In genomic region chr7:144796986-144797735, GRCm38 (mm10) we compare ENCODE assay signal across 18 mouse cellular contexts. TPM values are rescaled to one million over a fixed set of nuclear protein-coding genes. Genes with fewer than 3 reads are reported as not detected.
A peak's percentile ranks its signal among the peaks of the same experiment; 100 is the strongest.
DNase-seq lines count a peak whose midpoint lies in the region; ATAC-seq and TF ChIP-seq lines count a peak whose summit lies in the region.
"Had no signal": no experiment of that assay in that cellular context is flagged by ENCODE, and none has a peak within 500 bp of the region (broad histone marks: within the 10 kb centered on the region; RNA-seq: fewer than 3 reads in every experiment).

No protein-coding gene starts in this region.

- DNase-seq in heart, embryonic 10.5 days (ENCODE audit: low spot score), result no peak
- peak; percentile 63 for DNase-seq in cerebellum, adult 11-12 months
- peak; percentile 25 for DNase-seq in embryonic facial prominence, embryonic 10.5 days (ENCODE audit: low spot score)
- DNase-seq in hindbrain, postnatal 0 days (ENCODE audit: low spot score), result peak; percentile 41
- DNase-seq in heart, postnatal 14 days, result no peak
- no peak for DNase-seq in heart, postnatal 36 days
- DNase-seq: adrenal gland, postnatal 14 days; B cell, adult 2 months; gastrocnemius, postnatal 25 days; kidney, adult 18-20 months; lung, postnatal 10 days had no signal

- H3K27me3 ChIP-seq in heart, embryonic 10.5 days (ENCODE audit: insufficient read depth, poor library complexity, severe bottlenecking), result peaks cover 60% of the 10 kb centered on the region
- H3K27me3 ChIP-seq in heart, embryonic 11.5 days (ENCODE audit: control insufficient read depth, insufficient read depth, low read length), result peaks cover 42% of the 10 kb centered on the region
- peaks cover 75% of the 10 kb centered on the region for H3K27me3 ChIP-seq in embryonic facial prominence, embryonic 10.5 days (replicated peaks; ENCODE audit: low read depth, poor library complexity, severe bottlenecking)
- no peaks in the 10 kb centered on the region for H3K27me3 ChIP-seq in hindbrain, postnatal 0 days (ENCODE audit: insufficient read depth, low read length)

- H3K4me3 ChIP-seq in heart, embryonic 10.5 days, result no peak overlapping the region
- no peak overlapping the region for H3K4me3 ChIP-seq in heart, embryonic 11.5 days (ENCODE audit: low read depth, low read length)
- no peak overlapping the region for H3K4me3 ChIP-seq in embryonic facial prominence, embryonic 10.5 days
- H3K4me3 ChIP-seq in hindbrain, postnatal 0 days (ENCODE audit: low read length), result no peak overlapping the region
- H3K4me3 ChIP-seq: liver, embryonic 12.5 days; midbrain, embryonic 12.5 days; neural tube, embryonic 13.5 days had no signal

- peak overlapping the region; percentile 37; the same call in 1 of the 2 replicates for H3K27ac ChIP-seq in heart, embryonic 10.5 days
- H3K27ac ChIP-seq in heart, embryonic 11.5 days (ENCODE audit: low read depth, low read length), result no peak overlapping the region
- H3K27ac ChIP-seq in embryonic facial prominence, embryonic 10.5 days (replicated peaks), result no peak overlapping the region
- no peak overlapping the region for H3K27ac ChIP-seq in hindbrain, postnatal 0 days
- H3K27ac ChIP-seq: liver, embryonic 12.5 days; midbrain, embryonic 12.5 days; neural tube, embryonic 13.5 days had no signal

- no peak overlapping the region for H3K9ac ChIP-seq in heart, embryonic 11.5 days (ENCODE audit: low read depth, low read length)
- H3K9ac ChIP-seq in hindbrain, postnatal 0 days (replicated peaks; ENCODE audit: low read length), result no peak overlapping the region
- H3K9ac ChIP-seq: liver, embryonic 12.5 days; midbrain, embryonic 12.5 days; neural tube, embryonic 13.5 days had no signal

- H3K9me3 ChIP-seq in heart, embryonic 10.5 days, result no peaks in the 10 kb centered on the region
- H3K9me3 ChIP-seq in heart, embryonic 11.5 days (replicated peaks; ENCODE audit: control insufficient read depth, low read length), result 0 out of 2 replicates have a peak, but pooled peaks cover 2% of the 10 kb centered on the region
- H3K9me3 ChIP-seq in embryonic facial prominence, embryonic 10.5 days, result no peaks in the 10 kb centered on the region
- no peaks in the 10 kb centered on the region for H3K9me3 ChIP-seq in hindbrain, postnatal 0 days (ENCODE audit: low read length)
- H3K9me3 ChIP-seq: liver, embryonic 12.5 days; midbrain, embryonic 12.5 days; neural tube, embryonic 13.5 days had no signal

- H3K4me2 ChIP-seq in heart, embryonic 11.5 days, result no peak overlapping the region
- no peak overlapping the region for H3K4me2 ChIP-seq in hindbrain, postnatal 0 days (ENCODE audit: low read depth, low read length)
- H3K4me2 ChIP-seq: liver, embryonic 12.5 days; midbrain, embryonic 12.5 days; neural tube, embryonic 13.5 days had no signal

- no peak for TF ChIP-seq CTCF in hindbrain, postnatal 0 days (IDR thresholded peaks at IDR 0.05; ENCODE audit: low read depth)

- H3K4me1 ChIP-seq in heart, embryonic 10.5 days, result peaks cover 9% of the 10 kb centered on the region
- H3K4me1 ChIP-seq in heart, embryonic 11.5 days (ENCODE audit: control insufficient read depth, insufficient read depth, low read length), result 0 out of 2 replicates have a peak, but pooled peaks cover 4% of the 10 kb centered on the region
- peaks cover 27% of the 10 kb centered on the region for H3K4me1 ChIP-seq in embryonic facial prominence, embryonic 10.5 days
- no peaks in the 10 kb centered on the region for H3K4me1 ChIP-seq in hindbrain, postnatal 0 days (ENCODE audit: insufficient read depth, low read length)
- H3K4me1 ChIP-seq: liver, embryonic 12.5 days had no signal

- WGBS in heart, embryonic 10.5 days, result 70% methylated on average over 17 of the region's 17 CpGs
- WGBS in heart, embryonic 11.5 days (ENCODE audit: insufficient replicate concordance), result 63% methylated on average over 17 of the region's 17 CpGs
- WGBS in embryonic facial prominence, embryonic 10.5 days, result 57% methylated on average over 17 of the region's 17 CpGs
- 37% methylated on average over 17 of the region's 17 CpGs for WGBS in hindbrain, postnatal 0 days

- no peak for ATAC-seq in heart, embryonic 11.5 days (replicated peaks; ENCODE audit: insufficient number of reproducible peaks, low FRiP score, low TSS enrichment)
- ATAC-seq in hindbrain, postnatal 0 days, result no peak; the same call in 1 of the 2 replicates
- no peak for ATAC-seq in erythroid progenitor cell, adult 5-6 weeks (replicated peaks; ENCODE audit: low FRiP score, poor library complexity, severe bottlenecking)
- ATAC-seq: liver, embryonic 12.5 days had no signal

- intact Hi-C loops in heart, postnatal 14 days (cut with DNase I), result no loop called here
- intact Hi-C loops in heart, postnatal 36 days (cut with DNase I), result no loop called here

- no peaks in the 10 kb centered on the region for H3K36me3 ChIP-seq in heart, embryonic 10.5 days
- H3K36me3 ChIP-seq in heart, embryonic 11.5 days (ENCODE audit: control insufficient read depth, insufficient read depth, low read length), result no peaks in the 10 kb centered on the region
- H3K36me3 ChIP-seq in embryonic facial prominence, embryonic 10.5 days (replicated peaks), result no peaks in the 10 kb centered on the region
- H3K36me3 ChIP-seq in hindbrain, postnatal 0 days (ENCODE audit: insufficient read depth, low read length), result no peaks in the 10 kb centered on the region
- H3K36me3 ChIP-seq: liver, embryonic 12.5 days; midbrain, embryonic 12.5 days; neural tube, embryonic 13.5 days had no signal

RNA-seq across cellular contexts. Expression of gene Fgf3, which starts 40.7 kb away (rescaled TPM):
- polyA plus RNA-seq in heart, embryonic 10.5 days (2016; fragmentation: Nextera tagmentation; extraction: Ambion mirVana), result 0.07 and 0.88 TPM in 2 replicates
- 0.19 TPM in 1 of 2 replicates, not detected in the other for polyA plus RNA-seq in heart, embryonic 11.5 days (2014; fragmentation: Nextera tagmentation; extraction: Ambion mirVana)
- 0.96 and 1.3 TPM in 2 replicates for polyA plus RNA-seq in embryonic facial prominence, embryonic 10.5 days (2016; fragmentation: Nextera tagmentation; extraction: Ambion mirVana)
- total RNA-seq in hindbrain, postnatal 0 days (2014; rRNA removed), result 30.0 and 34.4 TPM in 2 replicates
- polyA plus RNA-seq in hindbrain, postnatal 0 days (2015; fragmentation: Nextera tagmentation; extraction: Ambion mirVana), result 9.9 and 11.5 TPM in 2 replicates
- 0.36 TPM in 1 of 2 replicates, not detected in the other for total RNA-seq in erythroid progenitor cell, adult 5-6 weeks (2015; ENCODE audit: low replicate concordance)
- 1.1 TPM in 1 of 2 replicates, not detected in the other for total RNA-seq in erythroid progenitor cell, adult 5-6 weeks (2017; ENCODE audit: low replicate concordance)
- total RNA-seq in heart, postnatal 14 days (2021), result not detected
- not detected for total RNA-seq in heart, postnatal 36 days (2021)
- total RNA-seq: gastrocnemius, postnatal 25 days had no signal

RNA-seq across cellular contexts. Expression of gene Ano1, which starts 45.4 kb away (rescaled TPM):
- polyA plus RNA-seq in heart, embryonic 10.5 days (2016; fragmentation: Nextera tagmentation; extraction: Ambion mirVana), result 18.1 and 18.3 TPM in 2 replicates
- 14.3 TPM in 2 replicates for polyA plus RNA-seq in heart, embryonic 11.5 days (2014; fragmentation: Nextera tagmentation; extraction: Ambion mirVana)
- polyA plus RNA-seq in embryonic facial prominence, embryonic 10.5 days (2016; fragmentation: Nextera tagmentation; extraction: Ambion mirVana), result 8.7 and 11.3 TPM in 2 replicates
- total RNA-seq in hindbrain, postnatal 0 days (2014; rRNA removed), result 5.8 and 9.0 TPM in 2 replicates
- 8.3 and 8.7 TPM in 2 replicates for polyA plus RNA-seq in hindbrain, postnatal 0 days (2015; fragmentation: Nextera tagmentation; extraction: Ambion mirVana)
- total RNA-seq in erythroid progenitor cell, adult 5-6 weeks (2015; ENCODE audit: low replicate concordance), result not detected in 2 replicates
- total RNA-seq in erythroid progenitor cell, adult 5-6 weeks (2017; ENCODE audit: low replicate concordance), result not detected in 2 replicates
- total RNA-seq in heart, postnatal 14 days (2021), result 10 to 100 TPM; 18.8 to 22.6 TPM
- total RNA-seq in heart, postnatal 36 days (2021), result 10 to 100 TPM; 10.5 to 11.3 TPM
- total RNA-seq: common myeloid progenitor, adult 5-6 weeks had no signal

RNA-seq across cellular contexts. Expression of gene Fgf4, which starts 50.0 kb away (rescaled TPM):
- polyA plus RNA-seq in heart, embryonic 10.5 days (2016; fragmentation: Nextera tagmentation; extraction: Ambion mirVana), result 0.34 TPM in 1 of 2 replicates, not detected in the other
- polyA plus RNA-seq in heart, embryonic 11.5 days (2014; fragmentation: Nextera tagmentation; extraction: Ambion mirVana), result not detected in 2 replicates
- polyA plus RNA-seq in embryonic facial prominence, embryonic 10.5 days (2016; fragmentation: Nextera tagmentation; extraction: Ambion mirVana), result 0.16 TPM in 1 of 2 replicates, not detected in the other
- not detected in 2 replicates for total RNA-seq in hindbrain, postnatal 0 days (2014; rRNA removed)
- polyA plus RNA-seq in hindbrain, postnatal 0 days (2015; fragmentation: Nextera tagmentation; extraction: Ambion mirVana), result not detected in 2 replicates
- total RNA-seq in erythroid progenitor cell, adult 5-6 weeks (2015; ENCODE audit: low replicate concordance), result not detected in 2 replicates
- total RNA-seq in erythroid progenitor cell, adult 5-6 weeks (2017; ENCODE audit: low replicate concordance), result not detected in 2 replicates
- total RNA-seq in heart, postnatal 14 days (2021), result not detected
- total RNA-seq in heart, postnatal 36 days (2021), result not detected
- total RNA-seq: adrenal gland, postnatal 14 days; common myeloid progenitor, adult 5-6 weeks; left cerebral cortex, adult 8-10 months had no signal
- polyA plus RNA-seq: liver, embryonic 12.5 days; midbrain, embryonic 12.5 days; neural tube, embryonic 13.5 days had no signal

Comparison
In these comparisons a context has a peak if more than half of its experiments do, and no peak if none do; other contexts are left out.
1. DNase-seq: peak in cerebellum, adult 11-12 months (single experiment), embryonic facial prominence, embryonic 10.5 days (single experiment) and hindbrain, postnatal 0 days (single experiment); none in heart, embryonic 10.5 days (single experiment), heart, postnatal 14 days (0 of 2) and heart, postnatal 36 days (0 of 2).
2. RNA of gene Fgf3, which starts 40.7 kb away (total RNA-seq): 30.0 to 34.4 TPM in hindbrain, postnatal 0 days; 0.36 to 1.1 TPM in erythroid progenitor cell, adult 5-6 weeks, not detected in heart, postnatal 14 days and not detected in heart, postnatal 36 days; every median in the first group is over 10 times any median in the second.